Mouse (Mus musculus): ENCODE data around the gene Gfod1.

Gfod1 gene

GRCm38 (mm10) chr13:43230842-43231241 is 73.1 kb downstream of the Gfod1 start:
- DNase-seq (ENCODE audit: low spot score in 2 of 2): no peak

- DNase-seq (ENCODE audit: low spot score in 2 of 2): no peak
Observed at GRCm38 (mm10) chr13:43230238-43230637, 73.7 kb downstream of the Gfod1 start.

- DNase-seq (ENCODE audit: low spot score in 2 of 2): no peak
Observed at GRCm38 (mm10) chr13:43229767-43230166, 74.2 kb downstream of the Gfod1 start.

DNA sequence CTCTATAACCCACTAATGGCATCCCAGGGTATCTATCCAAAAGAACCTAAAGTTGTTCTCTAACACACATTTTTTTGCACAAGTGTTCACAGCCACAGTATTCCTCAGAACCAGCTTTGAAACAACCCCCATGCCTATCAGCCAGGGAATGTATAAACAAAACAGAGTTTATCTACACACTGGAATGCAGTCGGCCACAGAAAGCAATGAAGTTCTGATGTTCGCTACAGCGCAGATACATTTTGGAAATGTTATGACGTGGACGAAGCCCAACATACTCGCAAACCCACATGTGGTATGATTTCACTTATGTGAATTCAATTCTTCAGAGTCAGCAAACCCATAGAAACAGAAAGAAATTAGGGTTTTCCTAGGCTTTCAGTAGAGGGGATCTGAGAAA is 75.8 kb downstream of the Gfod1 start:
- DNase-seq (ENCODE audit: low spot score in 2 of 2): no peak

GRCm38 (mm10) chr13:43226041-43226440 is 77.9 kb downstream of the Gfod1 start:
- DNase-seq (ENCODE audit: low spot score in 2 of 2): no peak

GRCm38 (mm10) chr13:43225161-43225560 is 78.8 kb downstream of the Gfod1 start:
- DNase-seq (ENCODE audit: low spot score in 2 of 2): no peak

- no peak for DNase-seq (ENCODE audit: low spot score in 2 of 2)
Observed at GRCm38 (mm10) chr13:43222084-43222483, 81.9 kb downstream of the Gfod1 start.

GRCm38 (mm10) chr13:43221290-43221689 is 82.7 kb downstream of the Gfod1 start:
- DNase-seq (ENCODE audit: low spot score in 2 of 2): no peak

DNA sequence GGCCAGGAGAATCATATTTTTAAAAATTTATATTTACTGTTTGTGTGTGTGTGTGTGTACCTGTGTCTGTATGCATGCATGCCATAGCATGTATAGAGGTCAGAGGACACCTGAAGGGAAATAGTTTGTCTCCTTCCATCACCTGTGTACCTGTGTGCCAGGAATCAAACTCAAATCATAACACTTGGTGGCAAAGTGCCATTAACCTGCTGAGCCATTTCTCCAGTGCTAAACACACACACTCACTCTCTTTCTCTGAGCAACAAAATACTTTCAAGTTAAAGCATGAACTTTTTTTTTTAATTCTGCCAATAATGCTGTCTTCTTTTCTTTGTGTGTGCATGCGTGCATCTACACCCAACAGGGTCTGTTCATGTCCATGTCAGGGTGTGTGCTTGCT is 83.3 kb downstream of the Gfod1 start:
- DNase-seq (ENCODE audit: low spot score in 2 of 2): no peak

DNA sequence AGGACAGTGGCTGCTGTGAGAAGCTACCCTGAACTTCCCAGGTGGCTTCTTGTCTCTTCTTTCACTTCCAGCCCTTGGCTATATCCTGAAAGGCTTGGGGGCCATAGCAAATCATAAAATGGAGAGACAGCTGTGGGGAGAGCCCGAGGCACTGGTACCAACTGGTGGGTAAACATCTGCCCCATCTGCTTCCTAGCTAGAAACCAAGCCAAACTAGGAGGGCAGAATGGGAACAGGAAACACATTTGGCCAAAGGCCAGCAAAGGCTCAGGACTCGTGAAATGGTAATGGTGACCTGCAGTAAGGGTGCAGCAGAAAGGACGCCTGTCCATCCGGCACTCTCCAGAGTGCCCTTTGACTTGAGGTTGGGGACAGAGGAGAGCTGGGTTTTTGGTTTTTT is 85.2 kb downstream of the Gfod1 start:
- DNase-seq (ENCODE audit: low spot score in 2 of 2): no peak

DNA sequence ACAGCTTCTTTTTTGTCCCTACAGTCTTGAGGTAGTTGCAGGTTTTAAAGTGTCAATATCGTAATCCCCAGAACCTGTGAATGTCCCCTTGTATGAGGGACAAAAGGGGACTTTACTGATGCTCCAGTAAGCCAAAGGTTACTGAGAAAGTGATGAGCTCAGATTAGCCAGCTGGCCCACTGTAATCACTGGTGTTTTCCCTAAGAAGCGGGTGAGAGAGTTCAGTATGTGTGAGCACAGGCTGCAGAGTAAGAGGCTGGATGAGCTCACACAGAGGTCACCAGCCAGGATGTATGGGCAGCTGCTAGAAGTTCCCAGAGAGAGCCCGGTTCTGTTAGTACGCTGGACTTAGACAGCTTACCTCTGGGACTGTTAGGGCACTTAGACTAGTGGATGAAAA is 85.7 kb downstream of the Gfod1 start:
- no peak for DNase-seq (ENCODE audit: low spot score in 2 of 2)

DNA sequence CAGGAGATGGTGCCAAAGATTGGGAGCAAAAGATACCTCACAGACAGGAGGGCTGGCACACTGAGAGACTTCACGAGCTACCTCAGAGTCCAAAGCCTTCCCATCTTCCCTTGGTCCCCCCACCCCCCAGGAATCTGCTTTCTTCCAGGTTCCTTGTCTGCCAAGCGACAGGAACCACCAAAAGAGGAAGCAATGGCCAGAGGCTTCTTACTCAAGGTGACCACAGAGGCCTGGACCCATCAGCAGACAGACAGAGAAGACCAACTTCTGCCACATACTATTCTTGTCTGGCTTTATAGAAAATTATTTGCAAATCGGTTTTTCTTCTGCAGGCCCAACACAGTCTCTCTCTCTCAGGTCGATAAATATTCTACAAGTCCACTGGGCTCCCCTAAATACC is 86.3 kb downstream of the Gfod1 start:
- DNase-seq (ENCODE audit: low spot score in 2 of 2): no peak

DNA sequence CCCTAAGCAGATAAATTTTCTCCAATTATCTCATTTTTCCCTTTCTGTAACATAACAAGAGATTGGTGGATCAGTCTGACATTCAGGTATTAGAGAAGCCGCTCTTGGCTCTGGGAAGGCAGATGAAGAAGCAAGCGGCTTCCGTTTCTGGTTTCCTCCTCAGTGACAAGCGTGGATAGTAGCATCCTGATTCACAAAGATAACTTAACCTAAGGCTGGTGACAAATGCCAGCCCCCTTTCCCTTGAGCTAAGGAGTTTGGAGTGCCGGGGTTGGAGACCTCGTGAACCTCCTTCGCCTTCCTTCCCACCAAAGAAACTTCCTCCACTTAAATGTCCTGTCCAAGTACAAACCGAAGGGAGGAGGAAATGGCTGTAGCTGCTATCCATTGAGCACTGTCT is 86.9 kb downstream of the Gfod1 start:
- no peak for DNase-seq (ENCODE audit: low spot score in 2 of 2)

DNA sequence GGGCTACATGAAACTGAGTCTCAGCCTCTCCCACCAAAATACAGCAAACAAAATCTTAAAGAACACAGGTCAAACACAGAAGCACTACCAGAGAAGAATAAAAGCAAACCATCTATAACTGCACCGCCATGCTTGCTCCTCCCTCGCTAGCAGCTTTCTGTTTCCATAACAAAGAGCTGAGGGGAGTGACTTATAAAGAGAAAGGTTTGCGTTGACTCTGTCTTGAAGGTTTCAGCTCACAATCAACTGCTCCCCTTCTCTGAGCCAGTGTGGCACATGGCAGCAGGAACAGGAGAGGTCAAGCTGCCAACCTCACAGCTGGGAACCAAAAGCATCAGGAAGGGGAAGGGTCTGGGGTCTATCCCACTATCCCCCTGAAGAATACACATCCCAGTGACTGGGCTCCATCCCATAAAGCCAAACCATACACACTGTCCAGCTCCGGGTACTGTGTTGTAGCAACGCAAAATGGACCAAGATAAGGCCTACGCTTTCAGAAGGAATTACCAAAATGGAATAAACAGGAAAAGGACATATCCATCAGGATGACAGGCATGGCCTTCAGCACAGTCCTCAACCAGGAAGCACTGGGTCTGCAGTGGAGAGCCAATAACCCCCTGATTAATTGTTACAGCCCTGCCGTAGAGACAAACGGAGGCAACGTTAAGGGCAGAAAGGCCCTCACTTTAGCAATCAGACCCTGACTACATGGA is 87.8 kb downstream of the Gfod1 start:
- DNase-seq (ENCODE audit: low spot score in 2 of 2): no peak

GRCm38 (mm10) chr13:43215144-43215993 is 88.6 kb downstream of the Gfod1 start:
- no peak for DNase-seq (ENCODE audit: low spot score in 2 of 2)

DNA sequence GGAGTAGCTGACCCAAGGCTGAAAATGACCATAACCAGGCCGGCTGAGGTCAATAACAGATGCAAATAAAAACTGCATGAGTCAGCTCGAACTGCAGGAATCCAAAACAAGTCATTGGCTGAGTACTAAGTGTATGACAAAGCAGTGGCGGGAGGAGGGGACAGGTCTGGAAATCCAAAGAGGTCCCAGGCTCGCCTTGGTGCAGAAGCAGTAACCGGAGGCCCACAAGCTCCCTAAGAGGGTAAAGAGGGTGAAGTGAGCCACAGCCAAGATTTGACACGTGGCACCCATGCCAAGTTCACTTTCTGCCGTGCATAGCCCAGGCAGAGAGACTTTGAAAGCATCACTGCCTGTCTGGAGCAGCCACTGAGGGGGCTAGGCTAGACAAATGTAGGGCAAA is 91.6 kb downstream of the Gfod1 start:
- DNase-seq (ENCODE audit: low spot score in 2 of 2): peak; percentile 47 to 53

- no peak for DNase-seq (ENCODE audit: low spot score in 2 of 2)
Observed at GRCm38 (mm10) chr13:43210956-43211355, 93.0 kb downstream of the Gfod1 start.

- DNase-seq (ENCODE audit: low spot score in 2 of 2): no peak
Observed at GRCm38 (mm10) chr13:43209560-43209959, 94.4 kb downstream of the Gfod1 start.

DNA sequence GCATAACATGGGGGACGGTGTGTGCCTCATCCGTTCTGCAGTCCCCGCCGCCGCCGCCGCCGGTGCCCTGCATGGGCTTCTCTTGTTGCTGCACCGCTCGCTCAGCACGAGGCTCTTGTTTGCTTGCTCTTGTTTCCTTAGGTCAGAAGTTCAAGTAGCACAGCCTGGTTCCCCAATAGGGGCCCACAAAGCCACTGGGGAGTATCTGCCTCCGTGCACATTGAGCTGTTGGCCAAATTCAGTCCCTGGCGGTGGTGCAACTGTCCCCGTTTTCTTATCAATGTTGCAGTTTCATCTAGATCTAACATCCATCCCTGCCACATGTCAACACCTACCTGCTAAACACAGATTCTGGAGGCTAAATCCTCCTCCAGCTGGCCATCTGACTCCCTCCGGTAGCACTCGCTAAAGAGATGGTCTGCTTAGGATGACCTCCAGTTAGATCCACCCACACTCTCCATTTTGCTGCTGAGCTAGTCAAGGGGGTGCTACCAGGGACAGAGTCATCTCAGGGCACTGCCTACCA is 95.0 kb downstream of the Gfod1 start:
- DNase-seq (ENCODE audit: low spot score in 2 of 2): no peak

DNA sequence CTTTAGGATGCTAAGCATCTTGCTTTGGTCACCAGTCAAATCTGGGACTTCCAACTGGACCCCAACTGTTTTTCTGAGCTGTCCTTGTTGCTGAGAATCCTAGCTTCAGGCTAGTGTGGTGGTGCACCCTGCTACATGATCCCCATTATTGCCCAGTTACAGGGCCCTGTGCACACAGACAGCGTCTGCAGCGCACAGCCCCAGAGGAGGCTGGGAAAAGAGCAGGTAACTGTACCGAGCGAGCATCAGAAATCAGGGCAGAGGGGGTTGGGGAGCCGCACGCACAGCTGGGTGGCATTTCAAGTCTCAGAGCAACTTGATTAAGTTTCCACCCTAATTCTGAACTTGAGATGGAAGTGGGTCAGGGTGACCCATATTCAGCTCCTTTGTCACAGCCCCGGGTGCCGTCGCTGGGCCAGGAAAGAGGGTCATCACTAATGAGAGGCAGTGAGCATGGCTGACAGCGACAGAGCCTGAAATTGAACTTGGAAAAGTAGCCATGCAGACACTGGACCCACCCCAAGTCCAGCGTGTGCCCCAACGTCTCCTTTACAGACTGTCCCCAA is 97.8 kb downstream of the Gfod1 start:
- no peak for DNase-seq (ENCODE audit: low spot score in 2 of 2)

DNA sequence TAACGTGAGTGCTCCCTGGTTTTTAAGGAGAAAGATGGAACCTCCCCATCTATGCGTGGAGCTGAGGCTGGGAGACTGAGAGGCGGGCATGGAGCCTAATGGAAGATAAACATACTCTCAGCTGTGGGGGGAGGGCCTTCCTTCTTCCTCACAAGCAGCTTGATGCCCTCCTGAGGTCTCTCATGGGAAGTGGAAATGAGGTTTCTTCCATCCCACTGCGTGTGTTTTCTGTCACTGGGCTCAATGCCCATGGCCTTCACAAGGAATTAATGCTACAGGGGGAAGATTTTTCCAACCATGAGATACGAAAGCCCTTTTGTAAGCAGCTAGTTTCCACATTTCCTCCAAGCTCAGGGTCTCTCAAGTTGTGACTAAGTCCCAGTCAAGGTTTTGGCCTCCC is 100.3 kb downstream of the Gfod1 start:
- no peak for DNase-seq (ENCODE audit: low spot score in 2 of 2)

GRCm38 (mm10) chr13:43203234-43203633 is 100.7 kb downstream of the Gfod1 start:
- no peak for DNase-seq (ENCODE audit: low spot score in 2 of 2)

DNA sequence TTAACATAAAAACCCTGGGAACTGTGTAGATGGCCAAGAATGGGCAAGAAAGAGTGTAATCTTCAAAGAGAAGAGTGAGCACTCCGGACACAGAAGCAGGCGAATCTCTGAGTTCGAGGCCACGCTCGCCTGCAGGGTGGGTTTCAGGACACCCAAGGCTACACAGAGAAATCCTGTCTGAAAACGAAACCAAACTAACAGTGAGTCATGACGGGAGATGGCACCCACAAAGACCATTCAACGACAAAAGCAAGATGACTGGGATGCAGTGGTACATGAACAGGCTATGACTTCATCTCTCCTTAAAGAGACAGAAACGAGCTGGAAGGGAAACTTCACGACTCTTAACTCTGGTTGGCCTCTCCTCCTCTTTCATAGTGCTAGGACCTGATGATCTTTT is 101.6 kb downstream of the Gfod1 start:
- no peak for DNase-seq (ENCODE audit: low spot score in 2 of 2)
